Mouse (Mus musculus) testis, adult 2 months (tissue): ENCODE measurements around the gene Tma16. TPM values are rescaled to one million over a fixed set of nuclear protein-coding genes. Genes with fewer than 3 reads are reported as not detected.

Experiments used
- H3K27ac ChIP-seq: fragments of 200-500 bp; 2 replicates; pipeline ENCODE4 v1.5.1; 2012; ENCODE audit warnings: low read depth, low read length; ENCODE audit not compliant: control insufficient read depth, insufficient read depth
- H3K27me3 ChIP-seq: fragments of 200-500 bp; 2 replicates; pipeline ENCODE4 v1.6.1; 2012; ENCODE audit warnings: mild to moderate bottlenecking, low read length, moderate library complexity; ENCODE audit not compliant: control insufficient read depth, insufficient read depth
- H3K36me3 ChIP-seq: fragments of 200-500 bp; 2 replicates; pipeline ENCODE4 v1.6.1; 2012; ENCODE audit warnings: mild to moderate bottlenecking, low read length; ENCODE audit not compliant: control insufficient read depth, insufficient read depth
- H3K4me1 ChIP-seq: fragments of 200-500 bp; 2 replicates; pipeline ENCODE4 v1.6.1; 2012; ENCODE audit warnings: low read length; ENCODE audit not compliant: control insufficient read depth, insufficient read depth
- H3K4me3 ChIP-seq: fragments of 200-500 bp; 2 replicates; pipeline ENCODE4 v1.5.1; 2012; ENCODE audit warnings: low read depth, mild to moderate bottlenecking, low read length, moderate library complexity, mixed read lengths; ENCODE audit not compliant: control insufficient read depth
- CTCF ChIP-seq: fragments of 200-500 bp; IDR thresholded peaks from 2 replicates; pipeline ENCODE4 v1.5.1; 2012; ENCODE audit warnings: low read depth, mild to moderate bottlenecking, inconsistent platforms, low read length, moderate library complexity; ENCODE audit not compliant: control insufficient read depth, insufficient read depth, insufficient replicate concordance
- POLR2A ChIP-seq: fragments of 200-500 bp; IDR thresholded peaks from 2 replicates; pipeline ENCODE4 v1.6.1; 2012; ENCODE audit warnings: low read depth, mild to moderate bottlenecking, inconsistent platforms, low read length, moderate library complexity; ENCODE audit not compliant: control insufficient read depth
- polyA plus RNA-seq: library from polyadenylated mRNA; depleted of rRNA; stranded (reverse); fragments of >200 nt; gene quantifications from 2 replicates; pipeline ENCODE4 v1.2.3, GENCODE M21; 2012

The Tma16 gene
- polyA plus RNA-seq, 1 experiment: 2.5 TPM

GRCm38 (mm10) chr8:66494496-66494895 lies 8.2 kb upstream of the Tma16 start:
- no peaks in the 10 kb centered on the region for H3K36me3 ChIP-seq
- H3K4me1 ChIP-seq: no peaks in the 10 kb centered on the region; the same call in 1 of the 2 replicates
- no peak overlapping the region for H3K27ac ChIP-seq
- TF ChIP-seq CTCF: no peak
- no peak for TF ChIP-seq POLR2A
- H3K4me3 ChIP-seq: no peak overlapping the region
- H3K27me3 ChIP-seq: no peaks in the 10 kb centered on the region

GRCm38 (mm10) chr8:66490624-66491023 lies 4.3 kb upstream of the Tma16 start:
- H3K27me3 ChIP-seq: no peaks in the 10 kb centered on the region
- H3K4me1 ChIP-seq: no peaks in the 10 kb centered on the region
- H3K27ac ChIP-seq: no peak overlapping the region
- H3K4me3 ChIP-seq: no peak overlapping the region
- no peak for TF ChIP-seq CTCF
- no peaks in the 10 kb centered on the region for H3K36me3 ChIP-seq

GRCm38 (mm10) chr8:66488556-66488955 lies 2.2 kb upstream of the Tma16 start:
- H3K27ac ChIP-seq: no peak overlapping the region
- no peak for TF ChIP-seq CTCF
- TF ChIP-seq POLR2A: no peak
- H3K27me3 ChIP-seq: no peaks in the 10 kb centered on the region
- H3K36me3 ChIP-seq: no peaks in the 10 kb centered on the region
- H3K4me1 ChIP-seq: no peaks in the 10 kb centered on the region
- H3K4me3 ChIP-seq: no peak overlapping the region

GRCm38 (mm10) chr8:66476880-66477279 lies 9.4 kb downstream of the Tma16 start:
- no peaks in the 10 kb centered on the region for H3K4me1 ChIP-seq
- no peaks in the 10 kb centered on the region for H3K27me3 ChIP-seq
- H3K27ac ChIP-seq: no peak overlapping the region
- no peak for TF ChIP-seq POLR2A
- no peak for TF ChIP-seq CTCF
- H3K36me3 ChIP-seq: peaks cover 2% of the 10 kb centered on the region; the same call in 1 of the 2 replicates
- no peak overlapping the region for H3K4me3 ChIP-seq

GRCm38 (mm10) chr8:66469821-66470220 lies 16.5 kb downstream of the Tma16 start:
- Histone ChIP-seq H3K4me3 (no peak overlapping the region), H3K4me1 (no peaks in the 10 kb centered on the region), H3K27me3 (no peaks in the 10 kb centered on the region), H3K36me3 (no peaks in the 10 kb centered on the region), H3K27ac (no peak overlapping the region)
- TF ChIP-seq CTCF: no peak
- no peak for TF ChIP-seq POLR2A

GRCm38 (mm10) chr8:66457057-66457456 lies 29.3 kb downstream of the Tma16 start:
- Histone ChIP-seq H3K4me1 (no peaks in the 10 kb centered on the region), H3K27me3 (no peaks in the 10 kb centered on the region), H3K27ac (no peak overlapping the region), H3K4me3 (no peak overlapping the region), H3K36me3 (no peaks in the 10 kb centered on the region)
- TF ChIP-seq CTCF: no peak
- TF ChIP-seq POLR2A: no peak

GRCm38 (mm10) chr8:66450691-66451090 lies 35.6 kb downstream of the Tma16 start:
- Histone ChIP-seq H3K27me3 (no peaks in the 10 kb centered on the region), H3K4me1 (no peaks in the 10 kb centered on the region), H3K36me3 (no peaks in the 10 kb centered on the region), H3K27ac (no peak overlapping the region), H3K4me3 (no peak overlapping the region)
- no peak for TF ChIP-seq CTCF
- TF ChIP-seq POLR2A: no peak

GRCm38 (mm10) chr8:66445351-66445750 lies 41.0 kb downstream of the Tma16 start:
- H3K36me3 ChIP-seq: no peaks in the 10 kb centered on the region
- H3K4me3 ChIP-seq: no peak overlapping the region
- H3K4me1 ChIP-seq: no peaks in the 10 kb centered on the region
- no peaks in the 10 kb centered on the region for H3K27me3 ChIP-seq
- TF ChIP-seq POLR2A: no peak
- no peak for TF ChIP-seq CTCF
- no peak overlapping the region for H3K27ac ChIP-seq
